17 mouse cellular contexts compared by ENCODE assay signal in the genomic region with DNA sequence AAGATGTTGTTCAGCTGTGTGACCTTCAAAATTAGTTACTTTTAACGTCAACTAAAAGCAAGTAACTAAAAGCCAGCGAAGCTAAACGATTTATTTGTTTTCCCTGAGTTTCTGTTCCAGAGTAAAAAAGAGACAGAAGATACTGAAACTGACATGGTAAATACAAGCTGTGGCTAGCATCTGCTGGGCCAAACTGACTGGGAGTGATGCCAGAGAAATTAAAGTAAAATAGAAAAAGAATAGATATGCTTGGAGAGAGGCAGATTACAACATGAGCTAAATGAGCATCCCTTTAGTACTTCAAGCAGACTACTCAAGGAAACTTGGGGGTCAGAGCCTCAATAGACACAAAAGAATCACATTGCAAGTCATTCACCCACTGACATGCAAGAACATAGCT.
DNase-seq lines count a peak whose midpoint lies in the region; ATAC-seq and TF ChIP-seq lines count a peak whose summit lies in the region.
"Had no signal": no experiment of that assay in that cellular context is flagged by ENCODE, and none has a peak within 500 bp of the region (broad histone marks: within the 10 kb centered on the region; RNA-seq: fewer than 3 reads in every experiment).

No protein-coding gene starts in this region.

- H3K4me1 ChIP-seq in embryonic facial prominence, embryonic 14.5 days (ENCODE audit: control insufficient read depth, insufficient read depth, low read length), result no peaks in the 10 kb centered on the region
- H3K4me1 ChIP-seq in embryonic facial prominence, embryonic 10.5 days, result no peaks in the 10 kb centered on the region
- no peaks in the 10 kb centered on the region for H3K4me1 ChIP-seq in intestine, postnatal 0 days (replicated peaks; ENCODE audit: control insufficient read depth, insufficient read depth, low read length)
- H3K4me1 ChIP-seq: hindbrain, embryonic 12.5 days; liver, embryonic 12.5 days; lung, embryonic 15.5 days; midbrain, embryonic 13.5 days had no signal

- no peak overlapping the region for H3K4me2 ChIP-seq in embryonic facial prominence, embryonic 14.5 days (ENCODE audit: low read depth, low read length)
- no peak overlapping the region for H3K4me2 ChIP-seq in intestine, postnatal 0 days (replicated peaks; ENCODE audit: low read depth)
- H3K4me2 ChIP-seq: hindbrain, embryonic 12.5 days; liver, embryonic 12.5 days; lung, embryonic 15.5 days; midbrain, embryonic 13.5 days had no signal

- peak; percentile 3 for DNase-seq in embryonic facial prominence, embryonic 14.5 days (ENCODE audit: low spot score)
- DNase-seq in embryonic facial prominence, embryonic 10.5 days (ENCODE audit: low spot score), result no peak
- DNase-seq in kidney, postnatal 10 days, result peak; percentile 4
- DNase-seq in kidney, adult 8-10 months, result no peak
- DNase-seq in brain, adult 2 months (ENCODE audit: low read depth, low spot score), result peak; percentile 37
- peak; percentile 9 for DNase-seq in layer of hippocampus, adult 9-11 months
- no peak for DNase-seq in neural tube, embryonic 10.5 days (ENCODE audit: extremely low spot score, low spot score)
- DNase-seq: adrenal gland, postnatal 36 days; gastrocnemius, postnatal 14 days; heart, adult 2 months had no signal

- no peaks in the 10 kb centered on the region for H3K9me3 ChIP-seq in embryonic facial prominence, embryonic 14.5 days (ENCODE audit: control insufficient read depth, low read length)
- H3K9me3 ChIP-seq in embryonic facial prominence, embryonic 10.5 days, result no peaks in the 10 kb centered on the region
- H3K9me3 ChIP-seq in intestine, postnatal 0 days (ENCODE audit: control insufficient read depth), result no peaks in the 10 kb centered on the region
- H3K9me3 ChIP-seq: G1E; hindbrain, embryonic 12.5 days; liver, embryonic 12.5 days; lung, embryonic 15.5 days; midbrain, embryonic 13.5 days had no signal

- no peak for TF ChIP-seq CTCF in intestine, postnatal 0 days (IDR thresholded peaks at IDR 0.05; ENCODE audit: low read depth)

- 79% methylated on average over 3 of the region's 3 CpGs for WGBS in embryonic facial prominence, embryonic 14.5 days
- 91% methylated on average over 3 of the region's 3 CpGs for WGBS in embryonic facial prominence, embryonic 10.5 days
- WGBS in intestine, postnatal 0 days, result 60% methylated on average over 3 of the region's 3 CpGs

- no peak overlapping the region for H3K4me3 ChIP-seq in embryonic facial prominence, embryonic 14.5 days (ENCODE audit: low read depth, low read length)
- no peak overlapping the region for H3K4me3 ChIP-seq in embryonic facial prominence, embryonic 10.5 days
- no peak overlapping the region for H3K4me3 ChIP-seq in intestine, postnatal 0 days (ENCODE audit: low read depth, low read length)
- H3K4me3 ChIP-seq: heart, adult 2 months; hindbrain, embryonic 12.5 days; liver, embryonic 12.5 days; lung, embryonic 15.5 days; midbrain, embryonic 13.5 days had no signal

- H3K27me3 ChIP-seq in embryonic facial prominence, embryonic 14.5 days (replicated peaks; ENCODE audit: control insufficient read depth, insufficient read depth, low read length), result no peaks in the 10 kb centered on the region
- no peaks in the 10 kb centered on the region for H3K27me3 ChIP-seq in embryonic facial prominence, embryonic 10.5 days (replicated peaks; ENCODE audit: low read depth, poor library complexity, severe bottlenecking)
- H3K27me3 ChIP-seq in intestine, postnatal 0 days (replicated peaks; ENCODE audit: control insufficient read depth, insufficient read depth, low read length), result no peaks in the 10 kb centered on the region
- H3K27me3 ChIP-seq: hindbrain, embryonic 12.5 days; liver, embryonic 12.5 days; lung, embryonic 15.5 days; midbrain, embryonic 13.5 days had no signal

- H3K27ac ChIP-seq in embryonic facial prominence, embryonic 14.5 days (replicated peaks; ENCODE audit: low read depth, low read length), result no peak overlapping the region
- no peak overlapping the region for H3K27ac ChIP-seq in embryonic facial prominence, embryonic 10.5 days (replicated peaks)
- no peak overlapping the region for H3K27ac ChIP-seq in intestine, postnatal 0 days (ENCODE audit: low read depth, low read length)
- H3K27ac ChIP-seq: heart, adult 2 months; hindbrain, embryonic 12.5 days; liver, embryonic 12.5 days; lung, embryonic 15.5 days; midbrain, embryonic 13.5 days had no signal

- H3K9ac ChIP-seq in embryonic facial prominence, embryonic 14.5 days (ENCODE audit: low read depth, low read length), result no peak overlapping the region
- no peak overlapping the region for H3K9ac ChIP-seq in intestine, postnatal 0 days (ENCODE audit: low read depth, low read length)
- H3K9ac ChIP-seq: hindbrain, embryonic 12.5 days; liver, embryonic 12.5 days; lung, embryonic 15.5 days; midbrain, embryonic 13.5 days had no signal

- H3K36me3 ChIP-seq in embryonic facial prominence, embryonic 14.5 days (ENCODE audit: control insufficient read depth, insufficient read depth, low read length), result no peaks in the 10 kb centered on the region
- H3K36me3 ChIP-seq in embryonic facial prominence, embryonic 10.5 days (replicated peaks), result no peaks in the 10 kb centered on the region
- H3K36me3 ChIP-seq in intestine, postnatal 0 days (ENCODE audit: control insufficient read depth, insufficient read depth), result no peaks in the 10 kb centered on the region
- H3K36me3 ChIP-seq: G1E; hindbrain, embryonic 12.5 days; liver, embryonic 12.5 days; lung, embryonic 15.5 days; midbrain, embryonic 13.5 days had no signal

- no peak for ATAC-seq in embryonic facial prominence, embryonic 14.5 days (ENCODE audit: low read depth)
- ATAC-seq in intestine, postnatal 0 days, result no peak
- ATAC-seq: CD4-positive, CD25-positive, alpha-beta regulatory T cell, adult 4 months; liver, embryonic 12.5 days; midbrain, embryonic 13.5 days had no signal

Comparison
In these comparisons a context has a peak if more than half of its experiments do, and no peak if none do; other contexts are left out.
1. DNase-seq: peak in embryonic facial prominence, embryonic 14.5 days (single experiment), kidney, postnatal 10 days (single experiment), brain, adult 2 months (single experiment) and layer of hippocampus, adult 9-11 months (single experiment); none in embryonic facial prominence, embryonic 10.5 days (single experiment), kidney, adult 8-10 months (0 of 2) and neural tube, embryonic 10.5 days (single experiment).